Mouse (Mus musculus) left cerebral cortex, postnatal 25 days (tissue): ENCODE results near the gene Sin3a. TPM values are rescaled to one million over a fixed set of nuclear protein-coding genes. Genes with fewer than 3 reads are reported as not detected.
A peak's percentile ranks its signal among the peaks of the same experiment; 100 is the strongest.

ENCODE experiments used
- DNase-seq, 2 experiments: peaks; one replicate each; pipeline ENCODE4 v3.0.0; 2022; ENCODE audit warnings: low spot score in 2 of 2, mixed read lengths in 1 of 2
- intact Hi-C: fragments of 180-260 bp; cut with DNase I; formaldehyde crosslinking; loops from one replicate; pipeline ENCODE4 v1.15.1; 2025
- total RNA-seq, 2 experiments: library from RNA; stranded (reverse); gene quantifications; 2 replicates each; pipeline ENCODE4 v1.2.3; 2021

Gene Sin3a
- total RNA-seq = 10 to 100 TPM; 35.2 to 44.6 TPM

- intact Hi-C loops = loop anchor here (1.0 to 5.0 kb wide), 4 partner anchors 58 to 450 kb away; partner anchors contain the start of genes Cox5a, Imp3 and Man2c1
- peak; percentile 72 to 84 for DNase-seq
Observed at GRCm38 (mm10) chr9:57071801-57072351, at the start of gene Sin3a. TSS of gene Sin3a (plus strand) at chr9:57072040.

GRCm38 (mm10) chr9:57031756-57032155 lies 40.1 kb upstream of the Sin3a start:
- intact Hi-C loops = loop anchor here (5.0 kb wide), 1 partner anchor 69 kb away; no protein-coding TSS in a partner anchor
- peak; percentile 24 to 88 for DNase-seq

- DNase-seq = peak; percentile 67 to 73
- intact Hi-C loops = loop anchor here (10.0 kb wide), 1 partner anchor 159 kb away; no protein-coding TSS in a partner anchor
Observed at GRCm38 (mm10) chr9:57056237-57056636, 15.6 kb upstream of the Sin3a start.

GRCm38 (mm10) chr9:57064164-57064563 lies 7.7 kb upstream of the Sin3a start:
- DNase-seq = no peak
- intact Hi-C loops = no loop called here

- intact Hi-C loops = no loop called here
- no peak for DNase-seq
Observed at GRCm38 (mm10) chr9:57068266-57068665, 3.6 kb upstream of the Sin3a start.

- DNase-seq = no peak
- intact Hi-C loops = loop anchor here (5.0 kb wide), 3 partner anchors 73 to 452 kb away; partner anchors contain the start of genes Cox5a and Imp3
Observed at GRCm38 (mm10) chr9:57070262-57070661, 1.6 kb upstream of the Sin3a start.

- intact Hi-C loops = loop anchor here (5.0 kb wide), 3 partner anchors 74 to 451 kb away; partner anchors contain the start of genes Cox5a and Imp3
- DNase-seq = no peak
Observed at GRCm38 (mm10) chr9:57070800-57071545, 867 bp upstream of the Sin3a start.

- DNase-seq = peak in 1 of 2 experiments; percentile 10
- intact Hi-C loops = loop anchor here (1.0 to 5.0 kb wide), 4 partner anchors 58 to 450 kb away; partner anchors contain the start of genes Cox5a, Imp3 and Man2c1
Observed at GRCm38 (mm10) chr9:57072526-57072988, 717 bp downstream of the Sin3a start.

- intact Hi-C loops = loop anchor here (1.0 to 5.0 kb wide), 4 partner anchors 57 to 449 kb away; partner anchors contain the start of genes Cox5a, Imp3 and Man2c1
- peak; percentile 94 to 100 for DNase-seq
Observed at GRCm38 (mm10) chr9:57072989-57073789, 1.3 kb downstream of the Sin3a start.

- no peak for DNase-seq
- intact Hi-C loops = loop anchor here (5.0 kb wide), 3 partner anchors 76 to 449 kb away; partner anchors contain the start of genes Cox5a and Imp3
Observed at GRCm38 (mm10) chr9:57073790-57074094, 1.9 kb downstream of the Sin3a start.

GRCm38 (mm10) chr9:57074171-57074821 lies 2.5 kb downstream of the Sin3a start:
- peak in 1 of 2 experiments; percentile 7 for DNase-seq
- intact Hi-C loops = loop anchor here (5.0 kb wide), 3 partner anchors 77 to 448 kb away; partner anchors contain the start of genes Cox5a and Imp3

- peak in 1 of 2 experiments; percentile 78 for DNase-seq
- intact Hi-C loops = loop anchor here (5.0 kb wide), 4 partner anchors 78 to 447 kb away; partner anchors contain the start of genes Cox5a and Imp3
Observed at GRCm38 (mm10) chr9:57074822-57075603, 3.2 kb downstream of the Sin3a start.

- intact Hi-C loops = loop anchor here (5.0 kb wide), 1 partner anchor 356 kb away; no protein-coding TSS in a partner anchor
- DNase-seq = peak; percentile 97 to 100
Observed at GRCm38 (mm10) chr9:57075681-57076381, 4.0 kb downstream of the Sin3a start.

GRCm38 (mm10) chr9:57076701-57077660 lies 5.1 kb downstream of the Sin3a start:
- DNase-seq = peak; percentile 90 to 91
- intact Hi-C loops = loop anchor here (5.0 kb wide), 1 partner anchor 355 kb away; no protein-coding TSS in a partner anchor

- intact Hi-C loops = no loop called here
- DNase-seq = no peak
Observed at GRCm38 (mm10) chr9:57082236-57082635, 10.4 kb downstream of the Sin3a start.

- DNase-seq = no peak
- intact Hi-C loops = no loop called here
Observed at GRCm38 (mm10) chr9:57117261-57117755, 45.5 kb downstream of the Sin3a start.
